Mouse (Mus musculus): Measurements from ENCODE around the gene Fblim1.

The Fblim1 gene

GRCm38 (mm10) chr4:141540844-141541243 is 65.1 kb downstream of the Fblim1 start:
- DNase-seq (ENCODE audit: low spot score in 2 of 2) = no peak

- no peak for DNase-seq (ENCODE audit: low spot score in 2 of 2)
These were observed 66.6 kb downstream of the Fblim1 start for GRCm38 (mm10) chr4:141539213-141539767.

GRCm38 (mm10) chr4:141538408-141539212 is 67.3 kb downstream of the Fblim1 start, which contains the start of gene Spen:
TSS of gene Spen (minus strand) at chr4:141538597.
- DNase-seq (ENCODE audit: low spot score in 2 of 2) = peak; percentile 78 to 80

GRCm38 (mm10) chr4:141537706-141538407 is 68.0 kb downstream of the Fblim1 start:
- peak in 1 of 2 experiments; percentile 24 for DNase-seq (ENCODE audit: low spot score in 2 of 2)

GRCm38 (mm10) chr4:141537226-141537610 is 68.7 kb downstream of the Fblim1 start:
- DNase-seq (ENCODE audit: low spot score in 2 of 2) = no peak

GRCm38 (mm10) chr4:141536291-141537225 is 69.3 kb downstream of the Fblim1 start:
- DNase-seq (ENCODE audit: low spot score in 2 of 2) = peak; percentile 32 to 51

GRCm38 (mm10) chr4:141534947-141535680 is 70.8 kb downstream of the Fblim1 start:
- no peak for DNase-seq (ENCODE audit: low spot score in 2 of 2)

GRCm38 (mm10) chr4:141530979-141531378 is 74.9 kb downstream of the Fblim1 start:
- DNase-seq (ENCODE audit: low spot score in 2 of 2) = no peak

GRCm38 (mm10) chr4:141528938-141529337 is 77.0 kb downstream of the Fblim1 start:
- DNase-seq (ENCODE audit: low spot score in 2 of 2) = no peak

GRCm38 (mm10) chr4:141526936-141527650 is 78.8 kb downstream of the Fblim1 start:
- DNase-seq (ENCODE audit: low spot score in 2 of 2) = no peak
